Comparison of ENCODE assay signal across 8 mouse cellular contexts in genomic region chr11:121204161-121205006, GRCm38 (mm10). TPM values are rescaled to one million over a fixed set of nuclear protein-coding genes. Genes with fewer than 3 reads are reported as not detected.
A peak's percentile ranks its signal among the peaks of the same experiment; 100 is the strongest.
DNase-seq lines count a peak whose midpoint lies in the region; ATAC-seq and TF ChIP-seq lines count a peak whose summit lies in the region.

Gene Hexdc (plus strand): TSS chr11:121204433.
Gene Ogfod3 (minus strand): TSS chr11:121204711.

- DNase-seq in MN1 (ENCODE audit: low spot score): peak; percentile 99
- peak; percentile 95 for DNase-seq in cerebellum, adult 9-10 months
- peak; percentile 97 for DNase-seq in hindbrain, embryonic 10.5 days (ENCODE audit: low spot score)
- DNase-seq in layer of hippocampus, adult 9-11 months: peak; percentile 96
- DNase-seq in lung, postnatal 0 days (ENCODE audit: low spot score): peak; percentile 98
- DNase-seq in ovary, postnatal 14 days (ENCODE audit: low spot score): peak; percentile 90
- DNase-seq in thymus, postnatal 14 days: peak; percentile 98

- peak within 1 kb of the TSS; percentile 51 for H3K9ac ChIP-seq in lung, postnatal 0 days (replicated peaks; ENCODE audit: low read depth)

- H3K4me1 ChIP-seq in hindbrain, embryonic 10.5 days (replicated peaks): peaks cover 18% of the 10 kb centered on the region
- H3K4me1 ChIP-seq in lung, postnatal 0 days (ENCODE audit: insufficient read depth, low read depth, low read length): peaks cover 4% of the 10 kb centered on the region; the same call in 1 of the 2 replicates

- H3K4me3 ChIP-seq in hindbrain, embryonic 10.5 days: peak within 1 kb of the TSS; percentile 84
- H3K4me3 ChIP-seq in lung, postnatal 0 days (ENCODE audit: low read depth, low read length): peak within 1 kb of the TSS; percentile 81

- no peak for TF ChIP-seq EP300 in lung, postnatal 0 days (IDR thresholded peaks at IDR 0.05)

- peak within 1 kb of the TSS; percentile 68 for H3K4me2 ChIP-seq in lung, postnatal 0 days (replicated peaks; ENCODE audit: low read depth, low read length)

- no peak for TF ChIP-seq CTCF in lung, postnatal 0 days (IDR thresholded peaks at IDR 0.05)

- H3K27me3 ChIP-seq in hindbrain, embryonic 10.5 days (ENCODE audit: insufficient read depth, poor library complexity, severe bottlenecking): no peaks in the 10 kb centered on the region
- no peaks in the 10 kb centered on the region for H3K27me3 ChIP-seq in lung, postnatal 0 days (replicated peaks; ENCODE audit: insufficient read depth, low read length)

- under 1% methylated on average over 70 of the region's 70 CpGs for WGBS in hindbrain, embryonic 10.5 days
- 5% methylated on average over 61 of the region's 70 CpGs for WGBS in lung, postnatal 0 days

- no peaks in the 10 kb centered on the region for H3K9me3 ChIP-seq in hindbrain, embryonic 10.5 days
- no peaks in the 10 kb centered on the region for H3K9me3 ChIP-seq in lung, postnatal 0 days (ENCODE audit: low read length)

- H3K36me3 ChIP-seq in hindbrain, embryonic 10.5 days: peaks cover 20% of the 10 kb centered on the region
- H3K36me3 ChIP-seq in lung, postnatal 0 days (ENCODE audit: insufficient read depth, low read length): no peaks in the 10 kb centered on the region

- peak within 1 kb of the TSS; percentile 95 for H3K27ac ChIP-seq in hindbrain, embryonic 10.5 days
- H3K27ac ChIP-seq in lung, postnatal 0 days (ENCODE audit: low read length): peak within 1 kb of the TSS; percentile 68

- peak; percentile 96 for ATAC-seq in frontal cortex, adult (ENCODE audit: low TSS enrichment)
- peak; percentile 98 for ATAC-seq in lung, postnatal 0 days

RNA-seq across cellular contexts. Expression of gene Hexdc, which starts in this region (rescaled TPM):
- 5.2 and 8.2 TPM in 2 replicates for polyA plus RNA-seq in hindbrain, embryonic 10.5 days (2016; fragmentation: Nextera tagmentation; extraction: Ambion mirVana)
- polyA plus RNA-seq in lung, postnatal 0 days (2015; fragmentation: Nextera tagmentation; extraction: Ambion mirVana): 4.5 and 6.1 TPM in 2 replicates

RNA-seq across cellular contexts. Expression of gene Ogfod3, which starts in this region (rescaled TPM):
- 21.2 and 22.7 TPM in 2 replicates for polyA plus RNA-seq in hindbrain, embryonic 10.5 days (2016; fragmentation: Nextera tagmentation; extraction: Ambion mirVana)
- 18.3 and 20.3 TPM in 2 replicates for polyA plus RNA-seq in lung, postnatal 0 days (2015; fragmentation: Nextera tagmentation; extraction: Ambion mirVana)

Comparison
In these comparisons a context has a peak if more than half of its experiments do, and no peak if none do; other contexts are left out.
1. Peak in every context shown above with its lines: DNase-seq, ATAC-seq, H3K4me3 ChIP-seq and H3K27ac ChIP-seq.